Mouse (Mus musculus) CH12.LX (cell line): ENCODE results near the gene Crybb1. TPM values are rescaled to one million over a fixed set of nuclear protein-coding genes. Genes with fewer than 3 reads are reported as not detected.
A peak's percentile ranks its signal among the peaks of the same experiment; 100 is the strongest.

Source experiments
- DNase-seq: peaks from one replicate; pipeline ENCODE4 v3.0.0-alpha.2; 2013; ENCODE audit errors: extremely low read depth
- H3K27ac ChIP-seq: 2 replicates; pipeline ENCODE4 v1.5.1; 2012; ENCODE audit warnings: low read depth, mild to moderate bottlenecking, control low read depth, moderate library complexity; ENCODE audit not compliant: insufficient read depth
- H3K27me3 ChIP-seq: replicated peaks from 2 replicates; pipeline ENCODE3; 2012; ENCODE audit warnings: inconsistent platforms
- H3K36me3 ChIP-seq, 2 experiments: replicated peaks in 1 of 2; 2 replicates each; pipeline versions ENCODE3 to v1.6.1; 2012; ENCODE audit warnings: inconsistent platforms in 1 of 2, low read length in 1 of 2, mild to moderate bottlenecking in 1 of 2, mixed read lengths in 1 of 2, moderate library complexity in 1 of 2; ENCODE audit not compliant: control insufficient read depth in 1 of 2, insufficient read depth in 1 of 2
- H3K4me1 ChIP-seq, 2 experiments: 2 replicates each; pipeline ENCODE4 v1.6.1; 2012; ENCODE audit warnings: inconsistent platforms in 1 of 2, moderate library complexity in 1 of 2; ENCODE audit not compliant: insufficient read depth in 2 of 2, control insufficient read depth in 1 of 2
- H3K4me2 ChIP-seq: 2 replicates; pipeline ENCODE4 v1.6.1; 2012; ENCODE audit warnings: low read depth, mild to moderate bottlenecking, control low read depth; ENCODE audit not compliant: poor library complexity, insufficient read depth, severe bottlenecking
- H3K4me3 ChIP-seq, 3 experiments: fragments of 150-350 bp in 1 of 3; sonication (generic) in 1 of 3; replicated peaks in 1 of 3; 2 replicates each; pipeline versions ENCODE3 to v1.5.1; 2011 to 2012; ENCODE audit warnings: low read depth in 2 of 3, low read length in 2 of 3, mild to moderate bottlenecking in 2 of 3, moderate library complexity in 2 of 3, control low read depth in 1 of 3, improper control_type of control experiment in 1 of 3, inconsistent platforms in 1 of 3, mixed read lengths in 1 of 3; ENCODE audit not compliant: poor library complexity in 1 of 3
- H3K79me2 ChIP-seq: replicated peaks from 2 replicates; pipeline ENCODE4 v1.6.1; 2012; ENCODE audit warnings: mild to moderate bottlenecking, moderate library complexity; ENCODE audit not compliant: control insufficient read depth, poor library complexity, insufficient read depth, severe bottlenecking; ENCODE audit errors: extremely low read depth
- H3K9ac ChIP-seq: 2 replicates; pipeline ENCODE4 v1.6.1; 2012; ENCODE audit warnings: low read depth, mild to moderate bottlenecking, control low read depth, moderate library complexity; ENCODE audit not compliant: insufficient read depth
- H3K9me3 ChIP-seq: replicated peaks from 2 replicates; pipeline ENCODE3; 2012; ENCODE audit warnings: low read length, inconsistent platforms, mixed read lengths
- BHLHE40 ChIP-seq: IDR thresholded peaks from 2 replicates; pipeline ENCODE4 v1.6.1; 2011; ENCODE audit warnings: mild to moderate bottlenecking, low read depth, low read length, improper control_type of control experiment
- CHD1 ChIP-seq: IDR thresholded peaks from 2 replicates; pipeline ENCODE4 v1.6.1; 2012; ENCODE audit warnings: low read depth, low read length, improper control_type of control experiment, inconsistent platforms
- CHD2 ChIP-seq: IDR thresholded peaks from 2 replicates; pipeline ENCODE4 v1.6.1; 2011; ENCODE audit warnings: low read length, improper control_type of control experiment
- CTCF ChIP-seq, 2 experiments: IDR thresholded peaks in 1 of 2; conservative IDR thresholded peaks in 1 of 2; 2 replicates each; pipeline ENCODE4 v1.5.1; 2011 to 2012; ENCODE audit warnings: low read depth in 2 of 2, low read length in 2 of 2, improper control_type of control experiment in 1 of 2, inconsistent platforms in 1 of 2, mild to moderate bottlenecking in 1 of 2, moderate library complexity in 1 of 2
- E2F4 ChIP-seq: IDR thresholded peaks from 2 replicates; pipeline ENCODE4 v1.6.1; 2011; ENCODE audit warnings: low read depth, low read length, improper control_type of control experiment; ENCODE audit not compliant: insufficient replicate concordance
- ELF1 ChIP-seq: IDR thresholded peaks from 2 replicates; pipeline ENCODE4 v1.6.1; 2014; ENCODE audit warnings: low read depth, mild to moderate bottlenecking, inconsistent platforms, low read length, improper control_type of control experiment
- EP300 ChIP-seq: IDR thresholded peaks from 2 replicates; pipeline ENCODE4 v1.6.1; 2011; ENCODE audit warnings: low read length, improper control_type of control experiment
- ETS1 ChIP-seq: conservative IDR thresholded peaks from 2 replicates; pipeline ENCODE4 v1.6.1; 2012; ENCODE audit warnings: low read depth, mild to moderate bottlenecking, inconsistent platforms, low read length, improper control_type of control experiment, moderate library complexity
- GABPA ChIP-seq: IDR thresholded peaks from 2 replicates; pipeline ENCODE4 v1.6.1; 2012; ENCODE audit warnings: low read depth, low read length, improper control_type of control experiment, inconsistent platforms; ENCODE audit not compliant: insufficient replicate concordance
- HCFC1 ChIP-seq: IDR thresholded peaks from 2 replicates; pipeline ENCODE4 v1.6.1; 2012; ENCODE audit warnings: low read depth, mild to moderate bottlenecking, inconsistent platforms, low read length, improper control_type of control experiment
- IRF4 ChIP-seq: IDR thresholded peaks from 2 replicates; pipeline ENCODE4 v1.6.1; 2014; ENCODE audit warnings: low read depth, mild to moderate bottlenecking, inconsistent platforms, low read length, improper control_type of control experiment
- JUN ChIP-seq: IDR thresholded peaks from 2 replicates; pipeline ENCODE4 v1.6.1; 2011; ENCODE audit warnings: low read depth, mild to moderate bottlenecking, low read length, improper control_type of control experiment, moderate library complexity; ENCODE audit not compliant: insufficient read depth
- JUND ChIP-seq: conservative IDR thresholded peaks from 2 replicates; pipeline ENCODE4 v1.6.1; 2011; ENCODE audit warnings: low read depth, low read length, improper control_type of control experiment
- KAT2A ChIP-seq: IDR thresholded peaks from 2 replicates; pipeline ENCODE4 v1.6.1; 2012; ENCODE audit warnings: low read length, improper control_type of control experiment, inconsistent platforms; ENCODE audit not compliant: insufficient replicate concordance
- MAFK ChIP-seq: IDR thresholded peaks from 2 replicates; pipeline ENCODE4 v1.6.1; 2011; ENCODE audit warnings: low read length, improper control_type of control experiment; ENCODE audit not compliant: insufficient replicate concordance
- MAX ChIP-seq: IDR thresholded peaks from 2 replicates; pipeline ENCODE4 v1.6.1; 2011; ENCODE audit warnings: low read length, improper control_type of control experiment
- MAZ ChIP-seq: IDR thresholded peaks from 2 replicates; pipeline ENCODE4 v1.6.1; 2012; ENCODE audit warnings: low read depth, mild to moderate bottlenecking, inconsistent platforms, low read length, improper control_type of control experiment, moderate library complexity
- MEF2A ChIP-seq: IDR thresholded peaks from 2 replicates; pipeline ENCODE4 v1.6.1; 2014; ENCODE audit warnings: low read depth, mild to moderate bottlenecking, inconsistent platforms, low read length, improper control_type of control experiment, borderline replicate concordance
- MXI1 ChIP-seq: IDR thresholded peaks from 2 replicates; pipeline ENCODE4 v1.6.1; 2011; ENCODE audit warnings: mild to moderate bottlenecking, low read depth, low read length, improper control_type of control experiment
- MYC ChIP-seq: IDR thresholded peaks from 2 replicates; pipeline ENCODE4 v1.6.1; 2011; ENCODE audit warnings: low read depth, mild to moderate bottlenecking, improper control_type of control experiment, low read length
- NELFE ChIP-seq: IDR thresholded peaks from 2 replicates; pipeline ENCODE4 v1.6.1; 2011; ENCODE audit warnings: low read depth, low read length, improper control_type of control experiment
- NRF1 ChIP-seq: IDR thresholded peaks from 2 replicates; pipeline ENCODE4 v1.6.1; 2014; ENCODE audit warnings: low read depth, mild to moderate bottlenecking, inconsistent platforms, low read length, improper control_type of control experiment, moderate library complexity
- PAX5 ChIP-seq: IDR thresholded peaks from 2 replicates; pipeline ENCODE4 v1.6.1; 2012; ENCODE audit warnings: low read length, inconsistent platforms, mixed read lengths
- POLR2A ChIP-seq: IDR thresholded peaks from 2 replicates; pipeline ENCODE4 v1.6.1; 2011; ENCODE audit warnings: low read depth, mild to moderate bottlenecking, improper control_type of control experiment, low read length
- POLR2AphosphoS2 ChIP-seq: IDR thresholded peaks from 2 replicates; pipeline ENCODE4 v1.6.1; 2011; ENCODE audit warnings: low read depth, low read length, improper control_type of control experiment
- RAD21 ChIP-seq: IDR thresholded peaks from 2 replicates; pipeline ENCODE4 v1.6.1; 2011; ENCODE audit warnings: low read depth, mild to moderate bottlenecking, low read length, improper control_type of control experiment, moderate library complexity
- RCOR1 ChIP-seq: conservative IDR thresholded peaks from 2 replicates; pipeline ENCODE4 v1.6.1; 2012; ENCODE audit warnings: low read depth, mild to moderate bottlenecking, inconsistent platforms, low read length, improper control_type of control experiment
- SIN3A ChIP-seq: IDR thresholded peaks from 2 replicates; pipeline ENCODE4 v1.6.1; 2012; ENCODE audit warnings: low read length, improper control_type of control experiment, inconsistent platforms
- SMC3 ChIP-seq: IDR thresholded peaks from 2 replicates; pipeline ENCODE4 v1.6.1; 2011; ENCODE audit warnings: low read depth, low read length, improper control_type of control experiment
- TBP ChIP-seq: conservative IDR thresholded peaks from 2 replicates; pipeline ENCODE4 v1.6.1; 2011; ENCODE audit warnings: low read depth, low read length, improper control_type of control experiment
- TCF12 ChIP-seq: IDR thresholded peaks from 2 replicates; pipeline ENCODE4 v1.6.1; 2014; ENCODE audit warnings: low read depth, mild to moderate bottlenecking, inconsistent platforms, low read length, improper control_type of control experiment
- UBTF ChIP-seq: IDR thresholded peaks from 2 replicates; pipeline ENCODE4 v1.6.1; 2012; ENCODE audit warnings: low read depth, mild to moderate bottlenecking, inconsistent platforms, low read length, improper control_type of control experiment, moderate library complexity
- USF1 ChIP-seq: IDR thresholded peaks from 2 replicates; pipeline ENCODE4 v1.6.1; 2014; ENCODE audit warnings: low read depth, mild to moderate bottlenecking, inconsistent platforms, low read length, improper control_type of control experiment
- USF2 ChIP-seq: conservative IDR thresholded peaks from 2 replicates; pipeline ENCODE4 v1.6.1; 2011; ENCODE audit warnings: low read depth, low read length, improper control_type of control experiment
- ZC3H11A ChIP-seq: IDR thresholded peaks from 2 replicates; pipeline ENCODE4 v1.6.1; 2012; ENCODE audit warnings: low read depth, mild to moderate bottlenecking, inconsistent platforms, low read length, improper control_type of control experiment
- ZKSCAN1 ChIP-seq: IDR thresholded peaks from 2 replicates; pipeline ENCODE4 v1.6.1; 2012; ENCODE audit warnings: low read depth, inconsistent platforms, low read length, improper control_type of control experiment, borderline replicate concordance
- ZMIZ1 ChIP-seq: IDR thresholded peaks from 2 replicates; pipeline ENCODE4 v1.6.1; 2012; ENCODE audit warnings: low read depth, mild to moderate bottlenecking, inconsistent platforms, low read length, improper control_type of control experiment
- ZNF384 ChIP-seq: IDR thresholded peaks from 2 replicates; pipeline ENCODE4 v1.6.1; 2012; ENCODE audit warnings: low read depth, low read length, improper control_type of control experiment, inconsistent platforms
- dilution Hi-C: fragments of 300-500 bp; cut with MboI; formaldehyde crosslinking; loops from 2 replicates; pipeline ENCODE4 v1.14.3; 2020; ENCODE audit warnings: low sequenced_read_pairs; ENCODE audit not compliant: extremely low pct_unique_long_range_greater_than_20kb, extremely low pct_ligation_motif_present
- in situ Hi-C: fragments of 300-500 bp; cut with MboI; formaldehyde crosslinking; loops from 3 replicates; pipeline ENCODE4 v1.14.3; 2019; ENCODE audit warnings: low sequenced_read_pairs, low pct_ligation_motif_present, low pct_unique_long_range_greater_than_20kb, mixed read lengths
- polyA plus RNA-seq: library from polyadenylated mRNA; unstranded; fragments of >175 nt; gene quantifications from 2 replicates; pipeline ENCODE4 v1.2.1, GENCODE M21; 2012; ENCODE audit warnings: low read depth; ENCODE audit not compliant: insufficient read length
- total RNA-seq, 2 experiments: library from RNA; depleted of rRNA; stranded (reverse); fragments of 300-350 nt in 1 of 2; fragments of >200 nt in 1 of 2; gene quantifications; 2 replicates each; pipeline ENCODE4 v1.2.3; 2012 to 2014

The Crybb1 gene
- total and polyA plus RNA-seq, 3 experiments, result not detected

- Histone ChIP-seq H3K9me3 (peaks cover 4% of the 10 kb centered on the region), H3K36me3 (no peaks in the 10 kb centered on the region), H3K4me1 (peaks cover 24 to 51% of the 10 kb centered on the region in 2 experiments), H3K79me2 (no peaks in the 10 kb centered on the region), H3K4me3 (no peak overlapping the region), H3K9ac (no peak overlapping the region), H3K27ac (no peak overlapping the region), H3K27me3 (peaks cover 46% of the 10 kb centered on the region), H3K4me2 (peak overlapping the region; percentile 41)
- in situ Hi-C loops (no loop called here), dilution Hi-C loops (no loop called here)
- TF ChIP-seq E2F4 (no peak), CTCF (conservative IDR thresholded peaks at IDR 0.05 in 1 of 2, IDR thresholded peaks at IDR 0.05 in 1 of 2; ENCODE audit: low read depth in 2 of 2, low read length in 2 of 2) (no peak), MAZ (0 out of 2 replicates have a peak, but pooled peaks have one; percentile 50), CHD1 (no peak), MXI1 (peak; percentile 60; the same call in 1 of the 2 replicates), RAD21 (no peak; the same call in 1 of the 2 replicates), ZMIZ1 (no peak), GABPA (no peak), ETS1 (peak; percentile 71; the same call in 1 of the 2 replicates), BHLHE40 (peak; percentile 89), JUN (no peak), RCOR1 (peak; percentile 93), IRF4 (peak; percentile 95), USF1 (no peak), PAX5 (no peak), JUND (no peak), TCF12 (peak; percentile 84), ZNF384 (0 out of 2 replicates have a peak, but pooled peaks have one; percentile 17), NELFE (peak; percentile 31; the same call in 1 of the 2 replicates), MAFK (peak; percentile 95), EP300 (peak; percentile 91), UBTF (no peak), NRF1 (0 out of 2 replicates have a peak, but pooled peaks have one; percentile 22), MAX (peak; percentile 82), ELF1 (no peak), HCFC1 (no peak; the same call in 1 of the 2 replicates), ZC3H11A (no peak), ZKSCAN1 (no peak), USF2 (no peak), MEF2A (peak; percentile 63; the same call in 1 of the 2 replicates), POLR2A (no peak), SIN3A (peak; percentile 83), POLR2AphosphoS2 (no peak), TBP (no peak), CHD2 (peak; percentile 63), KAT2A (no peak), SMC3 (no peak), MYC (peak; percentile 69)
- DNase-seq, result peak; percentile 89
Observed at GRCm38 (mm10) chr5:112265515-112265914, 9.9 kb downstream of the Crybb1 start.
